19 mouse cellular contexts compared by ENCODE assay signal in the genomic region with DNA sequence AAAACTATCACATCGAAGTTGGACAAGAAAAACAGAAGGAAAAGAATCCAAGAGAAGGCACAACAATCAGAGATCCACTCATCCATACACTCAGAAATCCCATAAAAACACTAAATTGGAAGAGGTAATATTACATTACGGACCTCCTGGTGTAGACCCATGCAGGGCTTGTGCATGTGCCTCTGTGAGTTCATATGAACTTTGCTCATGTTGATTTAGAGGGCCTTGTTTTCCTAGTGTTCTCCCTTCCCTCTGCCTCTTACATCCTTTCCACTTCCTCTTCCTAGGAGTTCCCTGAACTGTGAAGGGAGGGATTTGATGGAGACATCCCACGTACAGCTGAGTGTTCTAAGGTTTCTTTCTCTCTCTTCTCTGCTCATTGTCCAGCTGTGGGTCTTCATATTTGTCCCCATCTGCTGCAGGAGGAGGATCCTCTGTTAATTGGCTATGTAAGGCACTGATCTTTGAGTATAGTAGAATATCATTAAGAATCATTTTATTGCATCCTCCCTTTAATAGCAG. TPM values are rescaled to one million over a fixed set of nuclear protein-coding genes. Genes with fewer than 3 reads are reported as not detected.
"Had no signal": no experiment of that assay in that cellular context is flagged by ENCODE, and none has a peak within 500 bp of the region (broad histone marks: within the 10 kb centered on the region; RNA-seq: fewer than 3 reads in every experiment).

No protein-coding gene starts in this region.

- H3K9ac ChIP-seq: neural tube, embryonic 15.5 days; stomach, embryonic 15.5 days had no signal

- H3K4me1 ChIP-seq: neural tube, embryonic 15.5 days; stomach, embryonic 15.5 days had no signal

- DNase-seq: retina, postnatal 1 day; right cerebral cortex, adult 18-20 months; right cerebral cortex, postnatal 14 days; right cerebral cortex, postnatal 25 days; right cerebral cortex, postnatal 4 days; spleen, adult 18-20 months; thymus, adult 18-20 months; thymus, adult 2 months; thymus, postnatal 14 days; thymus, postnatal 25 days; thymus, postnatal 36 days; thymus, postnatal 4 days had no signal

- H3K9me3 ChIP-seq: neural tube, embryonic 15.5 days; stomach, embryonic 15.5 days had no signal

- H3K27me3 ChIP-seq: neural tube, embryonic 15.5 days; stomach, embryonic 15.5 days had no signal

- H3K4me3 ChIP-seq: neural tube, embryonic 15.5 days; stomach, embryonic 15.5 days had no signal

- H3K4me2 ChIP-seq: neural tube, embryonic 15.5 days; stomach, embryonic 15.5 days had no signal

- H3K27ac ChIP-seq: neural tube, embryonic 15.5 days; stomach, embryonic 15.5 days; stomach, postnatal 0 days had no signal

- H3K36me3 ChIP-seq: neural tube, embryonic 15.5 days; stomach, embryonic 15.5 days had no signal

RNA-seq across cellular contexts. Expression of a gene that starts 58.9 kb away (rescaled TPM):
- polyA plus RNA-seq: small intestine, adult 2 months; spleen, adult 2 months; thymus, adult 2 months; thymus, postnatal 0 days had no signal

RNA-seq across cellular contexts. Expression of a gene that starts 59.6 kb away (rescaled TPM):
- polyA plus RNA-seq: small intestine, adult 2 months; spleen, adult 2 months; thymus, postnatal 0 days; urinary bladder, adult 2 months had no signal
